Comparison of ENCODE assay signal across 14 mouse cellular contexts in the genomic region with DNA sequence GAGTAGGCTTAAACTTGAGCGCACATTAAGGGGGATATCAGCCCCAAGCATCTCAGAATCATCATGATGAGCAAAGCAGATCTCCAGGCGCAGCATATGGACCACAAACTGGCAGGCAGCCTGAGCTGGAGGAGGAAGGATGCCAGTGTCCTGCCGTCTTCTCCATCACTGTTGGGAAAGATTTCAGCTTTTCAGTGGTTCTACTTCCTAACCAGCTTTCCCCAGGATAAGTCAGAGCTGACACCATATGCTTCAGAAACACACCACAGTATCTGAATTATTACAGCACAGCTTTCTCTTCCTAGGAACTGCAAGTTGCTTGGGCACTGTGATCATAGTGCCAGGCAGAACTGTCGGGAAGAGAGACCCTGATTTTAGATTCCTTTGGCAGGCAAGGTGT.
DNase-seq lines count a peak whose midpoint lies in the region; ATAC-seq and TF ChIP-seq lines count a peak whose summit lies in the region.
"Had no signal": no experiment of that assay in that cellular context is flagged by ENCODE, and none has a peak within 500 bp of the region (broad histone marks: within the 10 kb centered on the region; RNA-seq: fewer than 3 reads in every experiment).

No protein-coding gene starts in this region.

- H3K9ac ChIP-seq in forebrain, postnatal 0 days = no peak overlapping the region
- H3K9ac ChIP-seq: hindbrain, embryonic 14.5 days; lung, embryonic 15.5 days had no signal

- no peaks in the 10 kb centered on the region for H3K27me3 ChIP-seq in forebrain, postnatal 0 days (ENCODE audit: insufficient read depth, low read length)
- H3K27me3 ChIP-seq: lung, embryonic 15.5 days had no signal

- intact Hi-C loops in heart, postnatal 10 days (cut with DNase I) = no loop called here

- peak; percentile 1 for DNase-seq in adrenal gland, postnatal 25 days
- no peak for DNase-seq in adrenal gland, adult 18-20 months (ENCODE audit: low spot score in 2 of 2)
- DNase-seq in forebrain, postnatal 0 days = peak; percentile 65
- DNase-seq in layer of hippocampus, postnatal 25 days (ENCODE audit: extremely low spot score in 1 of 2, low spot score in 1 of 2) = peak; percentile 18 to 27
- peak; percentile 57 for DNase-seq in right cerebral cortex, postnatal 14 days
- DNase-seq in kidney, postnatal 25 days = no peak
- DNase-seq in heart, postnatal 10 days = no peak
- no peak for DNase-seq in c-Kit-positive CD71-positive TER-119-positive erythroid progenitor cells, embryonic 14.5 days (ENCODE audit: low spot score)
- DNase-seq: adrenal gland, adult 2 months; embryo, embryonic 11 days; midbrain, embryonic 14.5 days had no signal

- no peak overlapping the region for H3K4me3 ChIP-seq in forebrain, postnatal 0 days (ENCODE audit: low read depth, low read length)
- H3K4me3 ChIP-seq: lung, embryonic 15.5 days had no signal

- no peak for TF ChIP-seq CTCF in forebrain, postnatal 0 days (IDR thresholded peaks at IDR 0.05; ENCODE audit: low read depth)

- no peaks in the 10 kb centered on the region for H3K36me3 ChIP-seq in forebrain, postnatal 0 days (ENCODE audit: insufficient read depth)
- H3K36me3 ChIP-seq: G1E; lung, embryonic 15.5 days had no signal

- peak; percentile 90 for ATAC-seq in forebrain, postnatal 0 days

- H3K9me3 ChIP-seq in forebrain, postnatal 0 days (ENCODE audit: low read length) = no peaks in the 10 kb centered on the region
- H3K9me3 ChIP-seq: lung, embryonic 15.5 days had no signal

- no peaks in the 10 kb centered on the region for H3K4me1 ChIP-seq in forebrain, postnatal 0 days (ENCODE audit: insufficient read depth)
- H3K4me1 ChIP-seq: lung, embryonic 15.5 days had no signal

- no peak overlapping the region for H3K27ac ChIP-seq in forebrain, postnatal 0 days (ENCODE audit: low read depth, low read length)
- H3K27ac ChIP-seq: hindbrain, embryonic 14.5 days; lung, embryonic 15.5 days had no signal

- 71% methylated on average over 4 of the region's 4 CpGs for WGBS in forebrain, postnatal 0 days

- no peak overlapping the region for H3K4me2 ChIP-seq in forebrain, postnatal 0 days (ENCODE audit: low read depth)
- H3K4me2 ChIP-seq: hindbrain, embryonic 14.5 days; lung, embryonic 15.5 days had no signal

Comparison
In these comparisons a context has a peak if more than half of its experiments do, and no peak if none do; other contexts are left out.
1. DNase-seq: peak in adrenal gland, postnatal 25 days (single experiment), forebrain, postnatal 0 days (single experiment), layer of hippocampus, postnatal 25 days (2 of 2) and right cerebral cortex, postnatal 14 days (single experiment); none in adrenal gland, adult 18-20 months (0 of 2), kidney, postnatal 25 days (0 of 2), heart, postnatal 10 days (0 of 2) and c-Kit-positive CD71-positive TER-119-positive erythroid progenitor cells, embryonic 14.5 days (single experiment).